Mouse (Mus musculus) adrenal gland, adult 18-20 months (tissue): ENCODE data around the gene Aoc2. TPM values are rescaled to one million over a fixed set of nuclear protein-coding genes. Genes with fewer than 3 reads are reported as not detected.
"Not testable (repeated sequence)": the region's sequence is repeated elsewhere in the genome, so short reads cannot be mapped to it uniquely, and the experiment has no call there.

Source experiments
- DNase-seq, 2 experiments: peaks; one replicate each; pipeline ENCODE4 v3.0.0; 2021 to 2022; ENCODE audit warnings: low spot score in 2 of 2
- microRNA-seq, 2 experiments: library from miRNA; unstranded; fragments of <30 nt; microRNA quantifications; one replicate each; pipeline ENCODE4 v1.2.0; 2021; ENCODE audit warnings: borderline number of aligned reads in 2 of 2
- total RNA-seq, 2 experiments: library from RNA; stranded (reverse); gene quantifications; 1 replicate in 1 of 2; 2 replicates in 1 of 2; pipeline ENCODE4 v1.2.3; 2021

Aoc2 gene
- total RNA-seq, 2 experiments from 2014 or later: 6.0 to 7.0 TPM

- DNase-seq: no peak
These were observed 28.6 kb downstream of the Aoc2 start for GRCm38 (mm10) chr11:101353436-101353835.

DNA sequence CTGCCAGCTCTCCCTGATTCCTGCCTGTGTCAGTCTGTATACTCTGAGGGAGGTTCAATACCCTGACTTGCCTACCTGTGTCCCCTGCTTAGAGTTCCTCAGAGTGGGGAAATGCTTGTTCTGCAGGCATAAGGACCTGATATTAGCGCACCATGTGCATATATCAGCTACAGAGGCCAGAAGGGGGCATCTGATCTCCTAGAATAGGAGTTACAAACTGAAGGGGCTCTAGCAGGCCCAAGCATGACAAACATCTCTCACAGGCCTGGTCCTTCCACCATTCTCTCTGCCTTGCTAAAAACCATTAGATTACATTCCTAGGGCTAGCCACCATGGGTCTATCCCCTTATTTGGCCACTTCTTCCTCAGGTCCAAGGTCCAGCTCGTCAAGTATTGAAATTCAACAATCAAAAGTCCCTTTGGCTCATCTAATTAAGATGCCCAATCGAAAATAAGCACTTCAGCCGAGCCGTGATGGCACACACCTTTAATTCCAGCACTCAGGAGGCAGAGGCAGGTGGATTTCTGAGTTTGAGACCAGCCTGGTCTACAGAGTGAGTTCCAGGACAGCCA is 29.7 kb downstream of the Aoc2 start:
- DNase-seq: no peak

DNA sequence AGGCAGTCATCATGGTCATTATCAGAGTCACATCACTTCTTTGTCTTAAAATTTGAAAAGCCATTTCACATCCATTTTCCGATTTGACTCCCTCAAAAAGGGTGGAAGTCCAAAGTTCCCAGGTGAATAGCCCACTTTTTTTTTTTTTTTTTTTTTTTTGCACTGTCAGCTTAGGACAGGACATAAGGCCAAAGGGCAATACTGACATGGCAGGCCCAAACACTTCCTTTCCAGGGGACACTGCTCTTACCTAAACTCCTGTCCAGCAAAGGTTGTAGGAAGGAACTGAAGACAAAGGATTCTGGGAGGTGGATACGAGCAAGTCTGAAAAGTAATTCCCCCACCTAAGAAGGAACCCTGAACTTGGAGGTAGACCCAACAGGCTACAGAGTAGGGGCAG is 31.1 kb downstream of the Aoc2 start:
- no peak for DNase-seq

GRCm38 (mm10) chr11:101357505-101358182 is 32.8 kb downstream of the Aoc2 start:
- DNase-seq: no peak

DNA sequence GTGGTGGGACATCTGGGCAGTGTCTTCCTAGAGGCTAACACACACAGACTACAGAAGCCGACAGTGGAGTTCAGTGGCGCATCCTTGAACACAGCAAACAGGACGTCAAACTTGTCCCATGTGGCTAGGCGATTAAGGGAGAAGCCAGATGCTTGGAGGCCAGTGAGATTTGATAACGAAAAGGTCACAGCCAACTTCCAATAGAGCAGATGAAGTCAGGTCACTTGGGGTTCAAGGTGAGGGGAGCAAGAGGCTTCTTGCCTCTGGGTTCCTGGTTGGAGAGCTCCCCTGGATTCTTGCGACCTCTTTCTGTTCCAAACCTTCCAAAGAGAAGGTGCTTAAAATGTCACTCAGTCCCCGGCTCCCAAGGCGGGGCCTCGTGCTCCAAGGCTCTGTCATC is 34.9 kb downstream of the Aoc2 start:
- DNase-seq: no peak

DNA sequence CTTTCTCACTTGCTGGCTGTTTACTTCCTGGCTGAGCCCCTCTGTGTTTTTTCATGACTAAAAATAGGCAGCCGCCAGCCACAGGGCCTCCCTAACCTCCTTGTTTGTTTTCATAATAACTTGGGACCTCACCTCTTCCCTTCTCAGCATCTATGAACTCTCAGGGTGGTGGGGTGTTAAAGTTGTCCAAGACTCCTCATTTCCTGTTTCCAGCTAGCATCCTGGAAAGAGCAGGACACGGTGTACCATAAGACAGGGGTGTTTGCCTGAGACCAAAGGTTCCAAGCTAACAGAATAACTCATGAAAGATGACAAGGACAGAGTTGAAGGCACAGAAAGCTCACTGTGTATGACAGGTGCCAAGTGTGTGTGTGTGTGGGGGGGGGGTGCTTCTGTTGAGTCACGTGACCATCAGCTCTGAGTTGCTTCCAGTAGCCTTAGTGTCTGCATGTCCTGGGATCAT is 35.8 kb downstream of the Aoc2 start:
- DNase-seq: no peak

DNA sequence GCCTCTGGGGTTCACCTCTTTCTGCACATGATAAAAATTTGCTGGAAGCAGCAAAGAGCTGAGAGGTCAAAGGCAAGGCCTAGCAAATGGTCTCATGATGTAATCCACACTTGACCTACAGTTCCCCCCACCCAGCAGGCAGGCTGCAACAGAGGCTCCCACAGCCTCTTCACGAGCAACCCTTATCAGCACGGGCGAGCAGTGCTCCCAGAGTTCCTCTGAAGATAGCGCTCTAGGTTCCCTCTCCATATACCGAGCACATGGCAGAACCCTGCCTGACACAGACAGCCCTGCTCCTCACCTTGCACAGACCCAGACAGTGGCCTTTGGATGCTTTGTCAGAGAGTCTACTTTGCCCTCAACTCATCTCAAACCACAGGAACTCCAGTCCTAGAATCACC is 39.7 kb downstream of the Aoc2 start:
- no peak for DNase-seq

- no peak for DNase-seq
These were observed 42.6 kb downstream of the Aoc2 start, which contains the start of gene G6pc for GRCm38 (mm10) chr11:101367326-101367935. G6pc (plus strand) TSS chr11:101367561.

GRCm38 (mm10) chr11:101370141-101370540 is 45.3 kb downstream of the Aoc2 start:
- no peak for DNase-seq

- no peak for DNase-seq
These were observed 49.6 kb downstream of the Aoc2 start for GRCm38 (mm10) chr11:101374421-101374938.

- DNase-seq: not testable (repeated sequence)
These were observed 53.3 kb downstream of the Aoc2 start for GRCm38 (mm10) chr11:101378196-101378595.

- DNase-seq: no peak
These were observed 54.1 kb downstream of the Aoc2 start for GRCm38 (mm10) chr11:101378926-101379325.

Small RNA genes lying within 50 kb of the gene (microRNA-seq; reads per million reads assigned to microRNA genes)
- 0 reads per million in 2 experiments for gene Gm25593

Other genes starting within 250 kb of the Aoc2 start
- 1 to 10 TPM; 1.2 to 2.0 TPM for gene Hsd17b1, start 246.7 kb upstream of the Aoc2 start, total RNA-seq
- 10 to 100 TPM; 84.4 to 94.1 TPM for gene Coasy, start 242.5 kb upstream of the Aoc2 start, total RNA-seq
- gene Mlx, start 237.8 kb upstream of the Aoc2 start, total RNA-seq: 10 to 100 TPM; 46.5 to 61.8 TPM
- 1 to 10 TPM; 2.8 to 3.8 TPM for gene Psmc3ip, start 229.6 kb upstream of the Aoc2 start, total RNA-seq
- 10 to 100 TPM; 50.3 to 57.4 TPM for gene Retreg3, start 205.2 kb upstream of the Aoc2 start, total RNA-seq
- 10 to 100 TPM; 32.9 to 37.0 TPM for gene Tubg1, start 205.1 kb upstream of the Aoc2 start, total RNA-seq
- gene Tubg2, start 169.2 kb upstream of the Aoc2 start, total RNA-seq: 1 to 10 TPM; 5.9 to 6.4 TPM
- 1 to 10 TPM; 6.4 to 7.3 TPM for gene Cntnap1, start 154.5 kb upstream of the Aoc2 start, total RNA-seq
- 10 to 100 TPM; 24.3 to 25.6 TPM for gene Plekhh3, start 153.7 kb upstream of the Aoc2 start, total RNA-seq
- under 1 TPM in 1 of 2 experiments, not detected in 1; 0.51 TPM for gene Ccr10, start 149.6 kb upstream of the Aoc2 start, total RNA-seq
- gene Ezh1, start 98.6 kb upstream of the Aoc2 start, total RNA-seq: 10 to 100 TPM; 29.5 to 35.6 TPM
- 10 to 100 TPM; 38.3 to 41.4 TPM for gene Ramp2, start 79.0 kb upstream of the Aoc2 start, total RNA-seq
- gene Vps25, start 71.4 kb upstream of the Aoc2 start, total RNA-seq: 100 to 1,000 TPM in 1 of 2 experiments, 10 to 100 TPM in 1; 89.3 to 113 TPM
- gene Wnk4, start 64.5 kb upstream of the Aoc2 start, total RNA-seq: 1 to 10 TPM; 4.1 to 4.6 TPM
- gene Cntd1, start 46.1 kb upstream of the Aoc2 start, total RNA-seq: under 1 TPM; 0.33 to 0.99 TPM
- 10 to 100 TPM; 79.9 to 86.3 TPM for gene Coa3, start 45.9 kb upstream of the Aoc2 start, total RNA-seq
- 100 to 1,000 TPM; 151 to 161 TPM for gene Becn1, start 22.8 kb upstream of the Aoc2 start, total RNA-seq
- 100 to 1,000 TPM; 139 to 164 TPM for gene Psme3, start 8.8 kb upstream of the Aoc2 start, total RNA-seq
- 100 to 1,000 TPM in 1 of 2 experiments, 10 to 100 TPM in 1; 40.0 to 124 TPM for gene Aoc3, start 5.5 kb downstream of the Aoc2 start, total RNA-seq
- gene G6pc, start 42.5 kb downstream of the Aoc2 start, total RNA-seq: 10 to 100 TPM; 13.0 to 27.5 TPM
- gene Aarsd1, start 92.6 kb downstream of the Aoc2 start, total RNA-seq: 10 to 100 TPM; 29.1 to 38.1 TPM
- gene Gm27029, start 99.7 kb downstream of the Aoc2 start, total RNA-seq: 1 to 10 TPM; 2.7 to 4.7 TPM
- gene Rundc1, start 100.0 kb downstream of the Aoc2 start, total RNA-seq: 10 to 100 TPM; 28.2 TPM
- 1 to 10 TPM; 6.1 TPM for gene Ptges3l, start 100.3 kb downstream of the Aoc2 start, total RNA-seq
- gene Rpl27, start 117.2 kb downstream of the Aoc2 start, total RNA-seq: 10 to 100 TPM; 68.8 to 83.9 TPM
- 10 to 100 TPM; 30.0 to 38.8 TPM for gene Ifi35, start 123.3 kb downstream of the Aoc2 start, total RNA-seq
- 10 to 100 TPM in 1 of 2 experiments, 1 to 10 TPM in 1; 9.8 to 14.9 TPM for gene Rnd2, start 139.9 kb downstream of the Aoc2 start, total RNA-seq
- gene Vat1, start 141.2 kb downstream of the Aoc2 start, total RNA-seq: 100 to 1,000 TPM; 126 TPM
- gene Brca1, start 226.9 kb downstream of the Aoc2 start, total RNA-seq: under 1 TPM; 0.80 to 0.96 TPM
- 100 to 1,000 TPM; 128 to 165 TPM for gene Nbr1, start 227.1 kb downstream of the Aoc2 start, total RNA-seq